Mouse (Mus musculus) ES-CJ7 (cell line): ENCODE data around the gene Skida1.

ENCODE experiments used
- DNase-seq: peaks from one replicate; pipeline ENCODE4 v3.0.0; 2011; ENCODE audit warnings: low read depth, low spot score

The Skida1 gene

GRCm38 (mm10) chr2:18022886-18023285 is 26.0 kb downstream of the Skida1 start:
- no peak for DNase-seq

GRCm38 (mm10) chr2:18019122-18019521 is 29.7 kb downstream of the Skida1 start:
- DNase-seq, result peak; percentile 19

GRCm38 (mm10) chr2:18017321-18017720 is 31.5 kb downstream of the Skida1 start:
- peak; percentile 18 for DNase-seq

GRCm38 (mm10) chr2:18016639-18017038 is 32.2 kb downstream of the Skida1 start:
- DNase-seq, result no peak

GRCm38 (mm10) chr2:18015581-18015980 is 33.3 kb downstream of the Skida1 start:
- DNase-seq, result no peak

GRCm38 (mm10) chr2:18012866-18013265 is 36.0 kb downstream of the Skida1 start:
- DNase-seq, result no peak

DNA sequence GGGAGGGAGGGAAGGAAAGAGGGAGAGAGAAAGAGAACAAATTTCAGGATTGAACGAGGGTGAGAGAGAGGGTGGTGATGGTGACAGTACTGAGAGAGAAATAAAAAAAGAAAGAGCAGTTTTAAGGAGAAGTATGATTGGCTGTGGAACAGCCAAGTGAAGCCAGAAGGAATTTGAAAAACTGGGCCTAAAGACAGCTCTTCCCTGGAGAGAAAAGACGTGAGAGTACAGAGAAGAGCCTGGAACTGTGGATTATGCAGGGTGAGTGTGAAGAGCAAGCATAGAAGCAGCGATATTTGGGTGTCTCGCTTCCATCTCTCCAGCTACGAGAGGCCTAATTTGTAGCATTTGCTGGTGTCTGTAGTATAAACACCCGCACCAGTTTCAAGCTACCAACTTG is 37.6 kb downstream of the Skida1 start:
- DNase-seq, result no peak

DNA sequence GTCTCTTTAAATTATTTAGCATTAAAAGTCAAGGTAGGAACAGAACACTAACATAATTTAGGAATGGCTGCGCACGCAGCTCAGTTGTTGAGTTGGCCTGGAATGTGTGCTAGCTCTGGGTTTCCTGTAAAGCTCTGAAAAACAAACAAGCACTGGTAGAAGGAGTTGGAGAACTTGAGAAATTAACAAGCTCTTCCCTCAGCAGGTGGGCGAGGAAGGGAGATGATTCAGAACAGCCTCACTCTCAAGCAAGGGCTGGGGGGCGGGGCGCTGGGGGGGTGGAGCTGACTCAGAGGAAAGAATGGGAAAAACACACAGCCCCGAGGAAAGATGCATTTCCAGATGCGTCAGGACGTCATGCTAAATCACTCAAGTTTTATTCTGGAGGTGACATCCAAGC is 43.7 kb downstream of the Skida1 start:
- DNase-seq, result peak; percentile 71

DNA sequence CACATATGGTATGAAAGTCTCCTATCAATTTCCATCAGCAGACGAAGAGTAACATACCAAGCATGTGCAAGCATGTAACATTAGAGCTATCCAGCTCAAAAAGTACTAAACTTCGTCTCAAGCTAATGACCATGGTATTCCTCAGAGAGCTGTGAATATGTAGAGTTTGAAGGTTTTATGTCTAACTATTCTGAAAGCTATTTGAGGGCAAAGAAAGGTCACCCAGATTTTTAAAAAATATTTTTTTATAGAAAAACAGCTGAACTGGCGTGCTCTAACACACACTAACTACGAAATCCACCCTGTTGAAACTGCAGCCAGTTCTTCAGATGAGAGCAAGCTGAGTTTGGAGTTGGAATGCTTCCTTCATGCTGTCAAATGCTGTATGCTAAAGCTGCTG is 44.6 kb downstream of the Skida1 start:
- DNase-seq, result no peak

GRCm38 (mm10) chr2:18002306-18002705 is 46.5 kb downstream of the Skida1 start:
- peak; percentile 22 for DNase-seq

DNA sequence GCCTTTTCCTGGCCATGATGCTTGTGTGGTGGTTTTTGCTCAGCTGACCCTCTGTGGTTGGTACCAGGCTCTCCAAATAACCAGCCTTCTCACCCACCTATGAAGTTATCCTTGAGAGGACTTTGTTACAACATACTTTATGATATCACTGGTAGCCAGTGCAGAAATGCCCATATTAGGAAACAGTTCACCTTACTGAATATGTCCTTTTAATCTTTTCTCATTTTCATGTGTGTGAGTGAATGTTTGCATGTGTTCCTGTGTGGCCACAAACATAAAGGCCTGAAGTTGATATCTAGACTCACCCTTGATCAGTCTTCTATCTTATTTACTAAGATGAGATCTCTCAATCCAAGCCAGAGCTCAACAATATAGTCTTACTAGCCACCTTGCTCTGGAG is 52.0 kb downstream of the Skida1 start, which contains the start of gene H2al2a:
Gene H2al2a (minus strand): TSS at position 101 of the 400 bp plus-strand sequence.
- DNase-seq, result no peak
